Mouse (Mus musculus): ENCODE data around the gene Nectin1. TPM values are rescaled to one million over a fixed set of nuclear protein-coding genes. Genes with fewer than 3 reads are reported as not detected.

Nectin1 gene
- total and polyA plus RNA-seq, 2 experiments from 2014 or later: 15.4 to 71.6 TPM

DNA sequence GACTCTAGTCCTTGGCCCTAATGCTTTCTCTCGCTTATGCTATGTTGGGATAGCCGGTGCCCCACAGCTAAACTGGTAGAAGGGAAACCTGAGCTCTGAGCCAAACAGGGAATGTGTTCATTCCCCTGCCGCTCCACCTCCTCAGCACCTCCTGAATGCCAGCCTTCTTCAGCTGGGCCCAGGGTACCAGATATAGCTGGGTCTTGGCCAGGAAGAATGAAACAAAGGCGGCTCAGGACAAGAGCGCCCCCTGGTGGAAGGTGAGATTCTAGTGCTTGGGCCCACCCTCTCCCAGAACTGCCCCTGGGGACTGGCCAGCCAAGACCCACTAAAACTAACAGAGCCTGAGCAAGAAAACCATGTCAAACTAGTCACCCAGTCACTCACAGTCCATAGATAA, 83.8 kb downstream of the Nectin1 start:
- H3K27ac ChIP-seq (ENCODE audit: low read depth, low read length): no peak overlapping the region
- no peaks in the 10 kb centered on the region for H3K9me3 ChIP-seq (ENCODE audit: low read length)
- no peaks in the 10 kb centered on the region for H3K27me3 ChIP-seq (ENCODE audit: insufficient read depth, low read length)
- peak; percentile 64 for TF ChIP-seq CTCF (IDR thresholded peaks at IDR 0.05)
- peak; percentile 31 for DNase-seq (ENCODE audit: low spot score)
- H3K4me1 ChIP-seq (ENCODE audit: insufficient read depth, low read length): no peaks in the 10 kb centered on the region
- H3K4me3 ChIP-seq (ENCODE audit: low read depth, low read length): no peak overlapping the region
- H3K4me2 ChIP-seq (ENCODE audit: low read depth, low read length, poor library complexity, severe bottlenecking): no peak overlapping the region
- no peak for ATAC-seq (ENCODE audit: low FRiP score)
- no peaks in the 10 kb centered on the region for H3K36me3 ChIP-seq (ENCODE audit: insufficient read depth, low read length)
- 54% methylated on average over 5 of the region's 5 CpGs for WGBS
- no peak overlapping the region for H3K9ac ChIP-seq (replicated peaks; ENCODE audit: low read length, poor library complexity, severe bottlenecking)

DNA sequence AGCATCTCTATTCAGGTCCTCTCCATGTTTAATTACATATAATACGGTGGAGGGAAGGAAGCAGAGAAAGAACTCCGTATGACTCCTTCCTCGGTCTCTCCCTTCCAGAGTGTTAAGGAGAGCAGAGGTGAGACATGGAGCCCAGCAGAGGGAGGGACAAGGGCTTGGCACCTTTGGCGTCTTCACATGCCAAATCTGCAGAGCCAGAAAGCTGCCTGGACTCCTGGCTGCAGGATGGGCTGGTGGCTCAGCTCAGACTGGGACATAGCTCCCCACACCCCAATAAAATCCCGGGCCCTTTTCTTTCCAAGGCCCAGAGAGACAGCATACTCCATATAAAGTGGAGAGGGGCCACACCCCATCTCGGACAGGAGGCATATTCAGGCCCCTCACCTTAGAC, 85.2 kb downstream of the Nectin1 start:
- DNase-seq (ENCODE audit: low spot score) (no peak), ATAC-seq (ENCODE audit: low FRiP score) (no peak)
- no peaks in the 10 kb centered on the region for H3K27me3 ChIP-seq (ENCODE audit: insufficient read depth, low read length)
- H3K9ac ChIP-seq (replicated peaks; ENCODE audit: low read length, poor library complexity, severe bottlenecking): no peak overlapping the region
- no peaks in the 10 kb centered on the region for H3K9me3 ChIP-seq (ENCODE audit: low read length)
- TF ChIP-seq CTCF (IDR thresholded peaks at IDR 0.05): no peak
- no peak overlapping the region for H3K27ac ChIP-seq (ENCODE audit: low read depth, low read length)
- H3K4me3 ChIP-seq (ENCODE audit: low read depth, low read length): no peak overlapping the region
- H3K36me3 ChIP-seq (ENCODE audit: insufficient read depth, low read length): no peaks in the 10 kb centered on the region
- 70% methylated on average over 6 of the region's 6 CpGs for WGBS
- no peak overlapping the region for H3K4me2 ChIP-seq (ENCODE audit: low read depth, low read length, poor library complexity, severe bottlenecking)
- H3K4me1 ChIP-seq (ENCODE audit: insufficient read depth, low read length): no peaks in the 10 kb centered on the region

DNA sequence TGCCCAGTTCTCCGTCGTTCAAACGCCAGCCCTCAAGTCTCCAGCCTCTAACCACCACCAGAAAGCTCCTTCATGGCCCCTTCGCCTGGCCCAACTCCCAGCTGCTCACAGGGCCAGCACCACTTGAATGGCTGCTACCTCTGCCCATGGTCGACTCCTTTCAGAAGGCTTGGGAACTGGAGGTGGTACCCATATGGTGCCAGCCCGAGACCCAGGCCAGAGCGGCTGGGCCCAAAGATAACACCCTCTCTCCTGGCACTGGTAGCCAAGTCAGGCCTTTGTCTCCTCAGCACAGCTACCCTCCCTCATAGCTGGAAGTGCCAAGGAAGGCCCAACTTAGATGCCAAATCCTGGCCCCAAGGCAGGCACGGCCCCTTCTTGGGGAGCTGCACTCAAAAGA, 89.4 kb downstream of the Nectin1 start:
- Histone ChIP-seq H3K9ac (replicated peaks; ENCODE audit: low read length, poor library complexity, severe bottlenecking) (no peak overlapping the region), H3K27ac (ENCODE audit: low read depth, low read length) (no peak overlapping the region), H3K36me3 (ENCODE audit: insufficient read depth, low read length) (no peaks in the 10 kb centered on the region), H3K27me3 (ENCODE audit: insufficient read depth, low read length) (no peaks in the 10 kb centered on the region), H3K4me2 (ENCODE audit: low read depth, low read length, poor library complexity, severe bottlenecking) (no peak overlapping the region), H3K4me1 (ENCODE audit: insufficient read depth, low read length) (no peaks in the 10 kb centered on the region), H3K9me3 (ENCODE audit: low read length) (no peaks in the 10 kb centered on the region), H3K4me3 (ENCODE audit: low read depth, low read length) (no peak overlapping the region)
- DNase-seq (ENCODE audit: low spot score): peak; percentile 76
- no peak for TF ChIP-seq CTCF (IDR thresholded peaks at IDR 0.05)
- ATAC-seq (ENCODE audit: low FRiP score): peak; percentile 69
- WGBS: 73% methylated on average over 8 of the region's 8 CpGs

DNA sequence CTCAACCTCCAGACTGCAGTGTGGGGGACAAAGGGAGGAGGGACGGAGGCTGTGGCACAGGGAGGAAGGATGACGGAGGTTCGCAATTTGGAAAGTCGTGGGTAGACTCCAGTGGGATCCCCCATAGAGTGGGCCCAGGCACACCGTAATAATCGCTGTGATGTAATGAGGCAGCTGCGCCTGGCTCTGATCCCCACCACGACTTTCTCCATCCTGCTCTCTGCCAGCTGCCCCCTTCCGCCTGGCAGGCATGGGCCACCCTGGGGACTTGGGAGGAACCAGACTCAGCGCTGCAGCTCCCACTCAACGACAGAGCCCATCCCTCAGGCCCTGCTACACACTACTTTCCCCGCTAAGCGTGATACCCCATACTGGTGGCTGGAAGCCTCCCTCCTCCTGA, 90.5 kb downstream of the Nectin1 start:
- Histone ChIP-seq H3K27me3 (ENCODE audit: insufficient read depth, low read length) (no peaks in the 10 kb centered on the region), H3K36me3 (ENCODE audit: insufficient read depth, low read length) (no peaks in the 10 kb centered on the region), H3K9ac (replicated peaks; ENCODE audit: low read length, poor library complexity, severe bottlenecking) (no peak overlapping the region), H3K27ac (ENCODE audit: low read depth, low read length) (no peak overlapping the region), H3K4me1 (ENCODE audit: insufficient read depth, low read length) (no peaks in the 10 kb centered on the region), H3K4me2 (ENCODE audit: low read depth, low read length, poor library complexity, severe bottlenecking) (no peak overlapping the region), H3K4me3 (ENCODE audit: low read depth, low read length) (no peak overlapping the region), H3K9me3 (ENCODE audit: low read length) (no peaks in the 10 kb centered on the region)
- peak; percentile 50 for DNase-seq (ENCODE audit: low spot score)
- ATAC-seq (ENCODE audit: low FRiP score): no peak
- TF ChIP-seq CTCF (IDR thresholded peaks at IDR 0.05): no peak
- WGBS: 57% methylated on average over 13 of the region's 13 CpGs

DNA sequence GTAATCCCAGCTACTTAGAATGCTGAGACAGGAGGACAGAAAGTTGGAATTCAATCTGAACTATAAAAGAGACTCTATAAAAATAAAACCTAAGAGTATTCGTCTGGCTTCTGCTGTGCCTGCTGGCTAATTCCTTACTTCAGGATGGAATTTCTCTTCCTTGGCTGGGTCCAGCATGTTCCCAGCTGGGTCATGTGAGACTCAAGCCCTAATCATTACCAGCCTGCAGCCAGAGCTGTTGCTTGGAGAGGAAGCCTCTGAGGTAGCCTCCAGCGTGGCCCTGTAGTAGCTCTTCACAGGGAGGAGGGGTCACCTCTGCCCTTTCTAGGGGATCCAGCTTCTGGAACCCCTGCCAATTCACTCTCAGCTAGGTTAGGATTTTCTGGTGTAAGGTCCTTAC, 94.8 kb downstream of the Nectin1 start:
- H3K4me2 ChIP-seq (ENCODE audit: low read depth, low read length, poor library complexity, severe bottlenecking): no peak overlapping the region
- H3K27ac ChIP-seq (ENCODE audit: low read depth, low read length): no peak overlapping the region
- no peak overlapping the region for H3K4me3 ChIP-seq (ENCODE audit: low read depth, low read length)
- TF ChIP-seq CTCF (IDR thresholded peaks at IDR 0.05): no peak
- no peaks in the 10 kb centered on the region for H3K27me3 ChIP-seq (ENCODE audit: insufficient read depth, low read length)
- no peaks in the 10 kb centered on the region for H3K9me3 ChIP-seq (ENCODE audit: low read length)
- no peaks in the 10 kb centered on the region for H3K4me1 ChIP-seq (ENCODE audit: insufficient read depth, low read length)
- WGBS: 78% methylated on average over 2 of the region's 2 CpGs
- no peak overlapping the region for H3K9ac ChIP-seq (replicated peaks; ENCODE audit: low read length, poor library complexity, severe bottlenecking)
- DNase-seq (ENCODE audit: low spot score) (no peak), ATAC-seq (ENCODE audit: low FRiP score) (no peak)
- no peaks in the 10 kb centered on the region for H3K36me3 ChIP-seq (ENCODE audit: insufficient read depth, low read length)

DNA sequence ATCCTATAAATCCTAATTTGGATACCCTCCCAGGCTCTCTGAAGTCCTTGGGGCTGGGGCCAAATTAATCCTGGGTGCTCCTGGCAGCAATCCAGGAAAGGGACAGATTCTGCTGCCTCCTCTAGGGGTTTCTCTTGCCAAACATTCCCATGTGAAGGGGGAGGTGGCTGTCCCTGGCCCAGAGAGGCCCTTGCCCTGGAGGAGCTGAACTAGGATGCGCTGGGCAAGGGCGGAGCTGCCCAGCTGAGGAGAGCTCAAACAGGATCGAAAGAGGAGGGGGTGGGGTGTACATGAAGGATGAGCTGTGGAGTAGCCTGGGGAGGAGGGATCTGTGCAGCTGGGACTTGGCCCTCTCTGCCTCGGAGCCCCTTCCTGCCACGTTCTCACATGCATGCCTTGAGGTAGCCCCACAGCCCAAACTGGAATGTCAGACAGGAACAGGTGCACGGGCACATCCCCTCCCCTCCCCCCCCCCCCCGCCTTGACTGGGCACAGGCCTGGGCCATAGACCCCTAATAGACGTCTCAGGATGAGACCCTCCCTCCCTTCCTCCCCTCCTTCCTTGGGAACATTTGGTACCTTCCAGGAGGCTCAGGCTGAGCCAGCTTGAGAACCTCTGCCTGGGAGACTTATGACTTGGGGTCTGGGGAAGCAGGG, 99.3 kb downstream of the Nectin1 start:
- 0 out of 2 replicates have a peak, but pooled peaks have one; percentile 27 for ATAC-seq (ENCODE audit: low FRiP score)
- 18% methylated on average over 5 of the region's 8 CpGs for WGBS
- Histone ChIP-seq H3K27me3 (ENCODE audit: insufficient read depth, low read length) (0 out of 2 replicates have a peak, but pooled peaks cover 11% of the 10 kb centered on the region), H3K9me3 (ENCODE audit: low read length) (no peaks in the 10 kb centered on the region), H3K4me3 (ENCODE audit: low read depth, low read length) (no peak overlapping the region), H3K4me2 (ENCODE audit: low read depth, low read length, poor library complexity, severe bottlenecking) (no peak overlapping the region), H3K36me3 (ENCODE audit: insufficient read depth, low read length) (no peaks in the 10 kb centered on the region), H3K9ac (replicated peaks; ENCODE audit: low read length, poor library complexity, severe bottlenecking) (no peak overlapping the region), H3K27ac (ENCODE audit: low read depth, low read length) (no peak overlapping the region), H3K4me1 (ENCODE audit: insufficient read depth, low read length) (0 out of 2 replicates have a peak, but pooled peaks cover 4% of the 10 kb centered on the region)
- DNase-seq (ENCODE audit: low spot score): peak; percentile 46
- TF ChIP-seq CTCF (IDR thresholded peaks at IDR 0.05): no peak

All from midbrain, postnatal 0 days (tissue).